Mouse (Mus musculus) embryonic fibroblast, embryonic 13.5 days (primary cell): ENCODE measurements around the gene Stox2.

Experiments
- CTCF ChIP-seq: IDR thresholded peaks from 2 replicates; pipeline ENCODE4 v1.5.1; 2011; ENCODE audit warnings: mild to moderate bottlenecking, control low read depth, low read length, moderate library complexity, borderline replicate concordance; ENCODE audit not compliant: insufficient read depth
- POLR2A ChIP-seq: IDR thresholded peaks from 2 replicates; pipeline ENCODE4 v1.6.1; 2011; ENCODE audit warnings: low read depth, mild to moderate bottlenecking, control low read depth, low read length, moderate library complexity

- TF ChIP-seq CTCF: no peak
- TF ChIP-seq POLR2A: no peak
Observed at GRCm38 (mm10) chr8:47243631-47244030, 202.5 kb downstream of the Stox2 start.
